Mouse (Mus musculus) bone marrow, adult 2 months (tissue): Measurements from ENCODE around the gene Krt81.

Experiments
- CTCF ChIP-seq: fragments of 200-500 bp; IDR thresholded peaks from 2 replicates; pipeline ENCODE4 v1.5.1; 2011; ENCODE audit warnings: low read length, control low read depth; ENCODE audit not compliant: control insufficient read depth, insufficient read depth
- POLR2A ChIP-seq: fragments of 200-500 bp; IDR thresholded peaks from 2 replicates; pipeline ENCODE4 v1.6.1; 2011; ENCODE audit warnings: low read depth, mild to moderate bottlenecking, control low read depth, low read length, borderline replicate concordance; ENCODE audit not compliant: control insufficient read depth

DNA sequence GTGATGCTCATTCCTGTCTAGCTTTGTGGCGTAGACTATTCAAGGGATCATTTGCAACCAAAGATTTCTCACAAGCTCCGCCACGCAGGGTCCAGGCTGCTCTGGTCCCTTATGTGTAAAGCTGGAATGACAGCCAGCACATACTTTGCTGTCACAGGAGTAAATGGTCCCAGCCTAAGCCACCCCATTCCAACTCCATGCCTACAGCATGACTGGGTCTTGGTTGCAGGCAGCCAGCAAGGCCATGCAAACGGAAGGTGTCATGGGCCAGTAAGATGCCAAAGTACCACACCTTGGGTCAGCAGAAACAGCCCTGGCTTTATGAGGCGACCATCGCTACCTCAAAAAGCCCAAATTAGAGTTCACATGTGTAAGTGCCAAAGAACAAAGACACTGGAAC lies 30.2 kb upstream of the Krt81 start:
- TF ChIP-seq CTCF (no peak), POLR2A (no peak)
